Mouse (Mus musculus) spleen, postnatal 4 days (tissue): ENCODE measurements at regions not wholly inside any gene's neighbourhood (a gene's known extent, or its start where the extent isn't known, plus 50 kb on each side); places are given as distances from the start of the nearest gene placed in this dataset.
A peak's percentile ranks its signal among the peaks of the same experiment; 100 is the strongest.

Experiments used
- DNase-seq, 2 experiments: peaks; one replicate each; pipeline ENCODE4 v3.0.0; 2022; ENCODE audit warnings: low spot score in 2 of 2

DNA sequence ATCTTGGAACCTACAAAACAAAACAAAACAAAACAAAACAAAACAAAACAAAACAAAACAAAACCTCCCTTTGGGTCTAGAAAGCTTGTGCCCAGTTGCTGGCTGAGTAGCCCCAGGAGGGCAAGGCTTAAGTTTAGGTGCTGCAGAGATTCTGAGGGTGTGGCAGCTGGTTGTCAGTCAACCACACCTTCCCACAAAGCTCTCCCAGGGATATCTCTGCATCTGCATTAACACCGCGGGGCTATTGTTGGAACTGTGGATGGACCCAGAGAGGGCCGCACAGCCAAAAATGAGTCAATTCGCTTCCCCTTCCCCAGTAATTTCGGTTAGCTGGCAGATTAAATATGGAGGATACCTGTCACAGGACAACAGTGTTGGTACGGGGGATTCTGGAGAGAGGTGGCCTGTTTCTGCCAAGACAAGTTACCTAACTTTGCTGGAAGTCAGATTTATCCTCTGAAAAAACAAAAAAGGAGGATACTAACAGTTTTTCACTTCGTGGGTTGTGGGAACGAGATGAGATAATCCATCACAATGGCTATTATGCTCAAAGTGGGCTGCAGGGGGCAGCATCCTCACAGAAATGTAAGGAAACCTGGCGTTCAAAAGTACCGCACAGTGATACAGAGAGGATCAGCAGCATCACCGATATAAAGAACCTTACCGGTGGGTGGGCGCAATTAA is 96.7 kb downstream of the 1500009L16Rik start:
- DNase-seq = peak; percentile 45 to 76

DNA sequence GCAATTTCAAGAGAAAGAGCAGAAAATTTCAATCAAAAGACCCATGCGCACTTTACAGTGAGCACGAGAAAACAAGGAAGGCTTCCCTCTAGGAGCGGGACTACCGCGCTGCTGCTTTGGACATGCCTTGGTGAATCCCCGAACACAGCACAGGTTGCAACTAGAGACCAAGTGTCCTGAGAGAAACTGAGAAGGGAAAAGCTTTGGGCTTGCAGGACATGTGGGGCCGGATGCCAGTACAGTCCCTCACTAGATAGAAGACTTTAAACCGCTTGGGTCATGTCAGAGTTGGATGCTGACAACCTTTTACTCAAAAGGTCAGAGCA is 97.2 kb downstream of the 1500009L16Rik start:
- no peak for DNase-seq

GRCm38 (mm10) chr10:83821089-83821488 is 98.4 kb downstream of the 1500009L16Rik start:
- no peak for DNase-seq

- no peak for DNase-seq
Observed at GRCm38 (mm10) chr10:83826105-83826504, 103.4 kb downstream of the 1500009L16Rik start.

- no peak for DNase-seq
Observed at GRCm38 (mm10) chr10:83836351-83836750, 113.7 kb downstream of the 1500009L16Rik start.

GRCm38 (mm10) chr10:83840226-83840625 is 117.6 kb downstream of the 1500009L16Rik start:
- DNase-seq = no peak

DNA sequence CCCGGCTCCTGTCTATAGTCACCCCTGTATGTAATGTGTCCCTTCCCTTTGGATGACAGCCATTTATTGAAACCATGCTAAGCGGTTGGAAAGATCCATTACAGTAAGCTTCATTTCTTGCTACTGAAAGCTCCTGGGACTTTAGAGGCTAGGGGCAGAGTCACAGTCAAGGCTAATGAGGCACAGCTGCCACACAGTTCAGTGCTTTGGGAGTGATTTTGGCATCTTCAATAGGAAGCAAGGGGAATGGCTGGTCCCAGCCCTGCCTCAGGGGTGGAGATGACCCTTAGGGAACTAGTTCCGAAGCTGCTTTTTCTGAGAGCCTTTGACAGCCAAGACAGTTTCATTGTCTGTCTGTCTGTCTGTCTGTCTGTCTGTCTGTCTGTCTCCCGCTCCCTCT is 128.2 kb downstream of the 1500009L16Rik start:
- DNase-seq = no peak

DNA sequence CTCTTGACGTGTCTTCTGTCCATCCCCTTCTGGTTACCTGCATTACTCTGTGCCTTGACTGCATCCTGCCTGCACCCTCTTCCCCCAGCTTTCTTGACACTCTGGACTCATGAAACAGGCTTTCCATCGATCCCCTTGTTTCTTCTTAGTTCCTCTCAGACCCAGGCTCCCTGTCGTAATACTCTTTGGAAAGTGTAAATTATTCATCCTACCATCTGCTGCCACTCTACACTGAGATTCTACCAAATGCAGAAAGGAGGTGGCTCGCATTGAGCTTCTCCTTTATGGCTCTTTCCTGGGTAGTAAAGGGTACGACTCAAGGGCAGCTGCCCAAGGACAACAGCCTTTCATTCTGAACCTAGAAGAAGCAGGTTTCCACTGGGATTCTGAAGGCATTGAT is 129.5 kb downstream of the 1500009L16Rik start:
- no peak for DNase-seq

- DNase-seq = no peak
Observed at GRCm38 (mm10) chr10:83852806-83853205, 130.1 kb downstream of the 1500009L16Rik start.

DNA sequence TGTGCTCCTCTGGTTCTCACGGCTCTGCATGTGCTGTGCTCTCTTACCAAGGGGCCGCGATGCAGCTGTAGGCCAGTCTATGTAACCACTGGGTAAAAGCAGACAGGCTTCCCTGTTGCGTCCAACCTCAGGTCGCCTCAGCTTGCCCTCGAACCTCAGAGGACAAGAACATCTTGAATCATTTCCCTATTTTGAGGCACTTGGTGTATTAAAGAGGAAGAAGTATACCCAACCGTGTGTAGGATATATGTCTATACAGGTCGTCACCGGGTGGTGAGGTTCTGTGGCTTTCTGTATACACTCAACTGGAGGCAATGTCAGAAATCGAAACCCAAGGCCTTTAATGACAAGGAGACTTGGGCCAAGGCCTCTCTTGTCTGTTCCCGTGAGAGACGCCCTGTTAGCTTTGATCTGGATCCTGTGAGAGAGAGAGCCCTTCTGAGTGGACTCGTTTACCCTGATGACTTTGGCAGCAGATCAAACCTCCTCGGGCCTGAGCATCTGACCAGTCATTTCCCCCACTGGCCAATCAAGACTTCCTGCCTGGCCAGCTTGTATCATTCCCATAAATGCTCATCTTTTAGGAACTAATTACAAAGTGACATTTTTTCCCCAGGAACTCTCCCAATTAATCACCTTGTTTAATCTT is 135.3 kb downstream of the 1500009L16Rik start:
- DNase-seq = no peak

DNA sequence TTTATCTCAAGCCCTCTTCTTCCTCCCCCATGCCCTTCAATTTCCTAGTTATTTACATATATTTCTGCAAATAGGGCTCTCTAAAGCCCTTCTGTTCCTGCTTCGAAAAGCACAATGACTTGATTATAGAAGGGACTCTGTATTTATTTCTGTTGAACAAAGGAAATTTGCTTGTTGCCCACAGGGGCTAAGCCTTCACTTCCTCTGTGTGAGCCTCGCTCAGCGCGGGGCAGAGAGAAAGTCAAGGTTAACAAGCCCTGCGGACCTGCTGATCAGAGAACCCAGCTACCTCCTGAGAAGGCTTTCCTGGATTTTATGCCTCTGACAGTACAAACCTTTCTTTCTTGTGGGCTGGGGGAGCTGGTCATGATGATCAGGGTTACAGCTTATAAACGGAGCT is 136.0 kb downstream of the 1500009L16Rik start:
- DNase-seq = no peak

DNA sequence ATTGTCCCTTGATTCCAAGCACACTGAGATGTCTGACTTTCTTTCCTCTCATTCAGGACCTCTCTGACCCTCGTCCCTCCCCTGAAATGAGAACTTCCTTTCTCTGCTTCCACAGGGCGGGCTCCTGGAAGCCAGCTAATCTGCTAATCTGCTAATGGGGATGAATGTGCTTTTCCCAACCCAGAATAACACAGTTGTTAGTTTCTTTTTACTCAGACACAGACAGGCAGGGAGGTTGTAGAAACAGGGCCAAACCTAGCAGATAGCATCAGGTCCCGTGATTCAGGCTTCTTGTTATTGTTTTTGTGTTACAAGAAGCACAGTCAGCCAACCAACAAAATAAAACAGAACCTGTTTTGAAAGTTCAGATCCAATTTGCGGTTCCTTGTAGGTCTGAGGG is 137.0 kb downstream of the 1500009L16Rik start:
- DNase-seq = no peak

- no peak for DNase-seq
Observed at GRCm38 (mm10) chr10:83861574-83862190, 139.0 kb downstream of the 1500009L16Rik start.

GRCm38 (mm10) chr10:83864591-83864990 is 141.9 kb downstream of the 1500009L16Rik start:
- no peak for DNase-seq

DNA sequence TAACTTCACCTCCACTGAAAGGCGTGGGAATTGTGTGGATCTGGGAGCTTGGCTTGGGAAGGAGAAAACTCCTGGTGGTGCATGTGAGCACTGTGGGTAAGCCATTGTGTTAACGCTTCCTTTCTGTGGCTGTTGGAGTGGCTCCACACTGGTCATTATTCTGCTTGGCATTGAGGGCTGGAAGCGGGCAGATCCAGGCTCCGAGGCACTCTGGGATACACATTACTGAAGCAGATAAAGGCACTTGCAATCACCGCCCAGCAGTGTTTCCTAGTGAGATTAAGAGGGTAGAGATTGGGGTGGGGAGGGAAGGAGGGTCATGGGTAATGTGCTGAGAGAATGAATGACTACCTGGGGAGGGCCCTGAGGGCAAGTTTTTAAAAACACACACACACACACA is 143.3 kb downstream of the 1500009L16Rik start:
- DNase-seq = no peak

- DNase-seq = no peak
Observed at GRCm38 (mm10) chr10:83871736-83872400, 149.2 kb downstream of the 1500009L16Rik start.

DNA sequence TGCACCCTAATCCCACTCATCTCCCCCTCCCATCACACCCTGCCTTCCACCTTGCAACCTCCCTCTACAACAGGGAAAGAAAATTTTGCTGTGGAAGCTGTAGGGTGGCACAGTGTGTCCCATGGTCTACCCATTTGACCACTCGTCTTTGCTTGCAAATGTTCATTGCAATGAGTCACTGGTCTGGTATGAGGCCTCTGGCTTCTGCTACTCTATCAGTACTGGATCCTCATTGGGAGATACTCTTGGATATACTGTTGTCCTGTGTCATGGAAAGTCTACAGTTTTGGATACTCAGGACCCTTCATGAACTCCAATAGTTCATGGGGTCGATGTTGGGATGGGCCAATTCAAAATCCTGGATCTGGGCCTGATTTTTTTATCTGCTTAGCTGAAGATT is 156.1 kb downstream of the 1500009L16Rik start:
- DNase-seq = no peak

DNA sequence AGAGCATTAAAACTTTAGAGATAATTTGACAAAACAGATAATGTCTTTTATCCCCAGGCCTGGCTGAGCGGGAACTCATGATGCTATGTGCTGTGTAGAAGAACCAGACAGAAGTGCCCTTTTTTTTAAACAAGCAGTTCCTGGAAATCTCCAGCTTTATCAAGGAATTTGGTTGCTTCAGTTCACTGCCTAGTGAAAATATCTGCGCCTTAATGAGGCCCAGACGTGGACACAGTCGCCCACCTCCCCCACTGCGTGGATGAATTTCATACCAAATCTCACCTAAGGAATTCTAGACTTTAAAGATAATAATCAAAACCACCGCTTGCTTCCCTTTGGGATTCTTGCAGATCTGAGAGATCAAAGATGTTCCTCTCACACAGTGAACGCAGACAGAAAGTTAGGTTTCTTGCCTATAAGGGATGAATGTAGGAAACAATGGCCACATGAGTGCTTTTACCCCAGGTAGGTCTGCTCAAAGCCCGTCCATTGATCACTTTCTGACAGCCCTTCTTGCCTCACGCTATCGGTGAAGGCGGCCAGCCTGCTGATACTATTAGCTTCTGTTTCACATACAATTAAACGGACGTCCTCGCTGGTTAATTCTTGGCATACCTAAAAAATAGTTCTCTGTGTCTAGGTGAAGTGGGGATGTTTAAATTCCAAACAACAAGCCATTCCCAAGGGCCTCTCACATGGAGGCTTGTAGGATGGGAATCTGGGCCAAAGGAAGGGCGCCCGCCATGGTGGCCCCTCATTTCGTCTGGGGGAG is 159.6 kb downstream of the 1500009L16Rik start:
- DNase-seq = no peak

DNA sequence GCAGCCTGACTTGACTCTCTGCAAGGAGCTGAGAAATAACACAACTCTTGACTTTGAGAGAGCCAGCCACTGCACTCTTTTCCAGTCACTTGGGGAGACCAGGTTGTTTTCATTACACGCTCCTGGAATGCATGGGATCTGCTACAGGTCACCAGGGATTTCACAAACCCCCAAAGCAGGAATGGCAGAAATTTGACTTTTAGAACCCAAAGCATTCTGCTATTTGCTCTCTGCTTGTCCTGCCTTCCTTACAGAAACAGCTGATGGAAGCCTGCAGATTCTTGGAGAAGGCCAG is 160.2 kb downstream of the 1500009L16Rik start:
- no peak for DNase-seq

DNA sequence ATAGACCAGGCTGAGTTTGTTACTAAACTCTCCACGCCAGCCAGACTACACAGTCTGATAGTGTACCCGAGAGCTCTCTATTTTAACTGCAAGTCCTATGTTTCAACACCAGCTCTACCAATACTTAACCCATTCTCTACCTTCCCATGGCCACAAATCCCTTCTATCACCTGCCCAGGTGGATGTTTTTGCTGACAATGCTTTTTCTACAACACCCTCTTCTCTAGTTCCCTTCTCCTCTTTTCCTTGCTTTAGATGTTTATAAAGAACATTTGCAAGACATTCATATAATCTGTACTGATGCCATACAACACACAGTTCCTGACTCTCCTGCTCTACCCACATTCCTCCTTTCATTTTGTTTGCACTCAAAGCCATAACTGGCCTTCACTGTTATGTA is 161.9 kb downstream of the 1500009L16Rik start:
- no peak for DNase-seq

DNA sequence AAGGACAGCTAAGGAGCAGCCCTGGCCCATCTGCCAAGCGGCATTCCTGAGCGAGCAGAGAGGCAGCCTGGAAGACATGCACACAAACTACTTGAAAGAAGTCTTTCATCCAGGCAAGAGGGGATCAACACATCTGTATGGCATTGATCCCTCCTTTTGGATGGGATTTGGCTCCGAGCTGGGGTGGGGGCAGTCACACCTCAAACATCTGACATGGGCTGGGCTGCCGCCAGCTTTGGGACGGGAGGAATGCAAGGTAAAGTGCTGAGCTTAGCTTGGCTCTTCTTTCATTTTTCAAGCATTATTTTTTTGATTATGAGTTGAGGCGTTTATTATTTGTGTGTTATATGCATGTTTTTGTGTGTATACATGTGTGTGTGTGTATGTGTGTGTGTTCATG is 165.9 kb downstream of the 1500009L16Rik start:
- DNase-seq = no peak

DNA sequence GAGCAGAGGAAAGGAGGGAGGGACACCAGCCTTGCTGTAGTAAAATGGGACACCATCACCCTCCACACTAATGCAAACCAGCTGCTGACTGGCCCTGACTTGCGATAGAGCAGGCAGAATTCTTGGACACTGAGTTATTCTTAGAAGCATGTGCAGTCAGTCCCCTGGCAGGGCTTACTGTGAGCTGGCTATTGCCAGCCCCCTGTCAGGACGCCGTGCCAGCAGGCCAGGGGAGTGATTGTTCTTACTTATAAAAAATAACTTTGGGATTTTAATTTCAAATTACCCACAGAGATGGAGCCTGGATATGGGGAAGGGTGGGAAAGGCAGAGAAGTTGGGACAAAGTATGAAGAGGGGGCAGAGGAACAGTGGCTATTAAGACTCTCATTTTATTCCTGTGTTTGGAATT is 173.1 kb downstream of the 1500009L16Rik start:
- DNase-seq = no peak
